Mouse (Mus musculus): Measurements from ENCODE around the gene Hoxb9. TPM values are rescaled to one million over a fixed set of nuclear protein-coding genes. Genes with fewer than 3 reads are reported as not detected.

Hoxb9 gene
- polyA plus RNA-seq (2012; fragmentation: generic; extraction: Trizol), result not detected
- long read RNA-seq, experiment 1, result 0 reads
- long read RNA-seq, experiment 2, result 0 reads

- TF ChIP-seq CTCF (IDR thresholded peaks at IDR 0.05; ENCODE audit: control insufficient read depth, insufficient read depth, insufficient read length) (no peak), USF1 (IDR thresholded peaks at IDR 0.05; ENCODE audit: low read depth) (no peak), FOSL1 (IDR thresholded peaks at IDR 0.05; ENCODE audit: insufficient read depth, low read length, poor library complexity, severe bottlenecking) (no peak), CEBPB (IDR thresholded peaks at IDR 0.05; ENCODE audit: low read depth) (no peak), MAX (IDR thresholded peaks at IDR 0.05) (no peak), MYOD1 (IDR thresholded peaks at IDR 0.05; ENCODE audit: control insufficient read depth, insufficient read length, low read depth) (no peak)
- no peaks in the 10 kb centered on the region for H3K36me3 ChIP-seq (ENCODE audit: control insufficient read depth, insufficient read depth)
- H3K79me3 ChIP-seq (ENCODE audit: low read depth), result no peaks in the 10 kb centered on the region
- no peak within 1 kb of the TSS for H3K4me3 ChIP-seq (ENCODE audit: insufficient read depth, poor library complexity, severe bottlenecking)
- H3K79me2 ChIP-seq (ENCODE audit: control insufficient read depth, insufficient read depth), result no peaks in the 10 kb centered on the region
- peaks cover 94% of the 10 kb centered on the region for H3K27me3 ChIP-seq (ENCODE audit: control insufficient read depth, insufficient read depth, insufficient read length)
- H3ac ChIP-seq (ENCODE audit: control insufficient read depth, insufficient read length, low read depth), result no peak within 1 kb of the TSS
Measured at GRCm38 (mm10) chr11:96270996-96271540, at the start of gene Hoxb9. Hoxb9 (plus strand) TSS chr11:96271457.

DNA sequence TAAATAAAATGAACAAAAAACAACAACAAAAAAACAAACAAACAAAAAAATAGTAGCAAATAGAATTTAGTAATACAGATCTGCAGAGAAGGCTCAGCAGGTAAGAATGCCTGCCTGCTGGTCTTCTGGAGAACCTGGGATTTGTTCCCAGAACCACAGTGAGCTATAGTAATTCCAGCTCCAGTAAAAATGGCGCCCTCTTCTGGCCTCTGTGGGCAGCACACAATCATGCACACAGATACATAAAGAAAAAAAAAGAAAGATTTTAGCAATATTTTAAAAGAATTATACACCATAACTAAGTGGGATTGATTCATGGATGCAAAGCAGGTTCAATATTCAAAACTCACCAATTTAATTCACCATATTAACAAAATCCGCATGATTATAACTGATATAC, 47.4 kb upstream of the Hoxb9 start:
- H3ac ChIP-seq (ENCODE audit: control insufficient read depth, insufficient read length, low read depth), result no peak overlapping the region
- H3K79me3 ChIP-seq (ENCODE audit: low read depth), result no peaks in the 10 kb centered on the region
- peaks cover 24% of the 10 kb centered on the region for H3K27me3 ChIP-seq (ENCODE audit: control insufficient read depth, insufficient read depth, insufficient read length)
- H3K79me2 ChIP-seq (ENCODE audit: control insufficient read depth, insufficient read depth), result no peaks in the 10 kb centered on the region
- no peak overlapping the region for H3K4me3 ChIP-seq (ENCODE audit: insufficient read depth, poor library complexity, severe bottlenecking)
- TF ChIP-seq USF1 (IDR thresholded peaks at IDR 0.05; ENCODE audit: low read depth), result no peak
- no peak for TF ChIP-seq FOSL1 (IDR thresholded peaks at IDR 0.05; ENCODE audit: insufficient read depth, low read length, poor library complexity, severe bottlenecking)
- no peak for TF ChIP-seq CTCF (IDR thresholded peaks at IDR 0.05; ENCODE audit: control insufficient read depth, insufficient read depth, insufficient read length)
- TF ChIP-seq MAX (IDR thresholded peaks at IDR 0.05), result no peak
- TF ChIP-seq CEBPB (IDR thresholded peaks at IDR 0.05; ENCODE audit: low read depth), result no peak
- no peak for TF ChIP-seq MYOD1 (IDR thresholded peaks at IDR 0.05; ENCODE audit: control insufficient read depth, insufficient read length, low read depth)
- no peak for TF ChIP-seq MYOG (IDR thresholded peaks at IDR 0.05; ENCODE audit: control insufficient read depth, extremely low read depth, insufficient read length)
- H3K36me3 ChIP-seq (ENCODE audit: control insufficient read depth, insufficient read depth), result no peaks in the 10 kb centered on the region

DNA sequence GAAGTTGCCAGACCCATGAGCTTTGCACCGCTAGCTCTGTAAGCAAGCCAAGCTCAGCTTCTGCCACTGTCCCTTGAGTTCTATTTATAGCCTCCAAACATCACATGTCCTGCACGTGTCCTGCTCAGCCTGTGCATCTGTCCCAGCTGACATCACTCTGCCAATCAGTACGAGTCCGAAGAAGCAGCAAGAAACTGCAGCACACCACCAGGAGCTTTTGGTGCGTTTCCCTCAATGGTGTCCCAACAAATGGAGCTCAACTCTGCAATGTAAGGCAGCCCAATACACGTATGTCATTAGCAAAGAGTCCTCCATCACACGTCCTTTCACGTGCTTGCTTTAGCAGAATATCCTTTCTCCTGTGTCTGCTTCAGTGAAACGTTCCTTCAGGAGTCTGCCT, 43.6 kb upstream of the Hoxb9 start:
- peaks cover 37% of the 10 kb centered on the region for H3K27me3 ChIP-seq (ENCODE audit: control insufficient read depth, insufficient read depth, insufficient read length)
- no peak overlapping the region for H3ac ChIP-seq (ENCODE audit: control insufficient read depth, insufficient read length, low read depth)
- TF ChIP-seq FOSL1 (IDR thresholded peaks at IDR 0.05; ENCODE audit: insufficient read depth, low read length, poor library complexity, severe bottlenecking) (no peak), MYOD1 (IDR thresholded peaks at IDR 0.05; ENCODE audit: control insufficient read depth, insufficient read length, low read depth) (no peak), USF1 (IDR thresholded peaks at IDR 0.05; ENCODE audit: low read depth) (no peak), MAX (IDR thresholded peaks at IDR 0.05) (no peak), MYOG (IDR thresholded peaks at IDR 0.05; ENCODE audit: control insufficient read depth, extremely low read depth, insufficient read length) (no peak), CTCF (IDR thresholded peaks at IDR 0.05; ENCODE audit: control insufficient read depth, insufficient read depth, insufficient read length) (no peak)
- no peaks in the 10 kb centered on the region for H3K79me3 ChIP-seq (ENCODE audit: low read depth)
- no peaks in the 10 kb centered on the region for H3K79me2 ChIP-seq (ENCODE audit: control insufficient read depth, insufficient read depth)
- no peaks in the 10 kb centered on the region for H3K36me3 ChIP-seq (ENCODE audit: control insufficient read depth, insufficient read depth)
- H3K4me3 ChIP-seq (ENCODE audit: insufficient read depth, poor library complexity, severe bottlenecking), result no peak overlapping the region

DNA sequence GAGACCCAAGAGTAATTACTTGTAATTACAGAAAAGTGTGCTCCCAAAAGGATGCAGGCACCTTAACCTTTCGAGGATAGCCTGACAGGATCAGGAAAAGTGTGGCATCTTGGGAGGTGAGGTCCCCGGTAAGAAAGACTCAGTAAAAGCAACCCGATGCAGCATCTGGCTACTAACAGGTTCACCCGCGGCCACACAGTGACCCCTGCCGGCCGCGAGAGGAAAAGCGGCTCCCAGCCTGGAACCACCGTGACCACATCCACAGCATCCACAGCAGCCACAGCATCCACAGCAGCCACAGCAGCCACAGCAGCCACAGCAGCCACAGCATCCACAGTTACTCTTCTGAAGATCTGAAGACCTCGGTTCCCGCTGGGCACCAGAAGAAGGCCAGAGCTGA, 36.4 kb upstream of the Hoxb9 start:
- H3K27me3 ChIP-seq (ENCODE audit: control insufficient read depth, insufficient read depth, insufficient read length), result peaks cover 27% of the 10 kb centered on the region
- peak; percentile 84 for TF ChIP-seq CTCF (IDR thresholded peaks at IDR 0.05; ENCODE audit: control insufficient read depth, insufficient read depth, insufficient read length)
- no peak for TF ChIP-seq USF1 (IDR thresholded peaks at IDR 0.05; ENCODE audit: low read depth)
- H3K4me3 ChIP-seq (ENCODE audit: insufficient read depth, poor library complexity, severe bottlenecking), result no peak overlapping the region

GRCm38 (mm10) chr11:96240211-96240610, 31.0 kb upstream of the Hoxb9 start:
- Histone ChIP-seq H3K79me2 (ENCODE audit: control insufficient read depth, insufficient read depth) (no peaks in the 10 kb centered on the region), H3K36me3 (ENCODE audit: control insufficient read depth, insufficient read depth) (no peaks in the 10 kb centered on the region), H3K79me3 (ENCODE audit: low read depth) (no peaks in the 10 kb centered on the region), H3ac (ENCODE audit: control insufficient read depth, insufficient read length, low read depth) (no peak overlapping the region), H3K4me3 (ENCODE audit: insufficient read depth, poor library complexity, severe bottlenecking) (no peak overlapping the region), H3K27me3 (ENCODE audit: control insufficient read depth, insufficient read depth, insufficient read length) (peaks cover 16% of the 10 kb centered on the region)
- no peak for TF ChIP-seq USF1 (IDR thresholded peaks at IDR 0.05; ENCODE audit: low read depth)
- peak; percentile 54 for TF ChIP-seq CTCF (IDR thresholded peaks at IDR 0.05; ENCODE audit: control insufficient read depth, insufficient read depth, insufficient read length)

More for the DNA sequence above, 36.4 kb upstream of the Hoxb9 start:
- H3ac ChIP-seq (ENCODE audit: control insufficient read depth, insufficient read length, low read depth), result no peak overlapping the region
- H3K79me2 ChIP-seq (ENCODE audit: control insufficient read depth, insufficient read depth), result no peaks in the 10 kb centered on the region
- H3K79me3 ChIP-seq (ENCODE audit: low read depth), result no peaks in the 10 kb centered on the region
- no peaks in the 10 kb centered on the region for H3K36me3 ChIP-seq (ENCODE audit: control insufficient read depth, insufficient read depth)

DNA sequence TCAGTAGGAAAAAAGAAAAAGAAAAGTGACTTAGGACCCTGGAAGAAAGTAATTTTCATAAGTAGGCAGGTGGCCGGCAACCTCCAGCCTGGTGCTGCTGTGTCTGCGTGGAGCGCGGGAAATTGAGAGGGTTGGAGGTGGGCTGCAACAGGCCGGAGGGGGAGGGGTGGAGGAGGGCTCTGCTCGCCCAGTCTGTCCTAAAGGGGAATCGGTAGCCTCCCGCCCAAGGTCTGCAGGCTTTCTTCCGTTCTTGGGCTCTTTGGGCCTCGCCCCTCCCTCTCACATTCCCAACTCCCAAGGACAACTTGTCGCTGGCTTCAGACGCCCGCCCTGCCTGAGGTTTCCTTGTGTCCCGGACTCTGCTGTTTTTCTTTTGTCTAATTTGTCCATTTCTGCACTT, 20.4 kb upstream of the Hoxb9 start:
- no peak for TF ChIP-seq FOSL1 (IDR thresholded peaks at IDR 0.05; ENCODE audit: insufficient read depth, low read length, poor library complexity, severe bottlenecking)
- TF ChIP-seq MYOG (IDR thresholded peaks at IDR 0.05; ENCODE audit: control insufficient read depth, extremely low read depth, insufficient read length), result no peak
- no peak for TF ChIP-seq MYOD1 (IDR thresholded peaks at IDR 0.05; ENCODE audit: control insufficient read depth, insufficient read length, low read depth)
- no peak for TF ChIP-seq USF1 (IDR thresholded peaks at IDR 0.05; ENCODE audit: low read depth)
- TF ChIP-seq CEBPB (IDR thresholded peaks at IDR 0.05; ENCODE audit: low read depth), result no peak
- no peak for TF ChIP-seq CTCF (IDR thresholded peaks at IDR 0.05; ENCODE audit: control insufficient read depth, insufficient read depth, insufficient read length)
- TF ChIP-seq MAX (IDR thresholded peaks at IDR 0.05), result no peak
- H3K4me3 ChIP-seq (ENCODE audit: insufficient read depth, poor library complexity, severe bottlenecking), result no peak overlapping the region

More for the DNA sequence above, 20.4 kb upstream of the Hoxb9 start:
- Histone ChIP-seq H3K79me2 (ENCODE audit: control insufficient read depth, insufficient read depth) (no peaks in the 10 kb centered on the region), H3K79me3 (ENCODE audit: low read depth) (no peaks in the 10 kb centered on the region), H3ac (ENCODE audit: control insufficient read depth, insufficient read length, low read depth) (no peak overlapping the region), H3K36me3 (ENCODE audit: control insufficient read depth, insufficient read depth) (no peaks in the 10 kb centered on the region), H3K27me3 (ENCODE audit: control insufficient read depth, insufficient read depth, insufficient read length) (peaks cover 72% of the 10 kb centered on the region)

Data from C2C12 (cell line).